Mouse (Mus musculus): ENCODE data around the gene Atp5b.

DNA sequence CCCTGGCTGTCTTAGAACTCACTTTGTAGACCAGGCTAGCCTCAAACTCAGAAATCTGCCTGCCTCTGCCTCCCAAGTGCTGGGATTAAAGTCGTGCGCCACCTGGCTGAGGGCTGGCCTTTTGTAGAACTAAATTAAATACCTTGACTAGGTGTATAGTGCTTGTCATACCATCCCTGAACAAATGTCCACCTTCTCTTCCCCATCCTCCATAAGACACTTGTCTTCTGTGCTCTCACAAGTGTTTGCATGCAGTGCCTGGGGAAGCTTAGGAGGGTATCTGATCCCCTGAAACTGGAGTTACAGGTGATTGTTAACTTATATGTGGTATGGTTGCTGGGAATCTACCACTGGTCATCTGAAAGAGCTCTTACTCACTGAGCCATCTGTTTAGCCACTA lies 32.7 kb upstream of the Atp5b start:
- TF ChIP-seq POLR2A (IDR thresholded peaks at IDR 0.05; ENCODE audit: borderline replicate concordance, low read depth, low read length) (no peak), CTCF (IDR thresholded peaks at IDR 0.05; ENCODE audit: low read depth, low read length) (no peak)

All from bone marrow macrophage, adult 2 months (primary cell).